Mouse (Mus musculus) CH12.LX (cell line): ENCODE measurements at regions not wholly inside any gene's neighbourhood (a gene's known extent, or its start where the extent isn't known, plus 50 kb on each side); places are given as distances from the start of the nearest gene placed in this dataset.

Experiments
- DNase-seq: peaks from one replicate; pipeline ENCODE4 v3.0.0-alpha.2; 2013; ENCODE audit errors: extremely low read depth
- H3K27ac ChIP-seq: 2 replicates; pipeline ENCODE4 v1.5.1; 2012; ENCODE audit warnings: low read depth, mild to moderate bottlenecking, control low read depth, moderate library complexity; ENCODE audit not compliant: insufficient read depth
- H3K27me3 ChIP-seq: replicated peaks from 2 replicates; pipeline ENCODE3; 2012; ENCODE audit warnings: inconsistent platforms
- H3K36me3 ChIP-seq, 2 experiments: replicated peaks in 1 of 2; 2 replicates each; pipeline versions ENCODE3 to v1.6.1; 2012; ENCODE audit warnings: inconsistent platforms in 1 of 2, low read length in 1 of 2, mild to moderate bottlenecking in 1 of 2, mixed read lengths in 1 of 2, moderate library complexity in 1 of 2; ENCODE audit not compliant: control insufficient read depth in 1 of 2, insufficient read depth in 1 of 2
- H3K4me1 ChIP-seq, 2 experiments: 2 replicates each; pipeline ENCODE4 v1.6.1; 2012; ENCODE audit warnings: inconsistent platforms in 1 of 2, moderate library complexity in 1 of 2; ENCODE audit not compliant: insufficient read depth in 2 of 2, control insufficient read depth in 1 of 2
- H3K4me2 ChIP-seq: 2 replicates; pipeline ENCODE4 v1.6.1; 2012; ENCODE audit warnings: low read depth, mild to moderate bottlenecking, control low read depth; ENCODE audit not compliant: poor library complexity, insufficient read depth, severe bottlenecking
- H3K4me3 ChIP-seq, 3 experiments: fragments of 150-350 bp in 1 of 3; sonication (generic) in 1 of 3; replicated peaks in 1 of 3; 2 replicates each; pipeline versions ENCODE3 to v1.5.1; 2011 to 2012; ENCODE audit warnings: low read depth in 2 of 3, low read length in 2 of 3, mild to moderate bottlenecking in 2 of 3, moderate library complexity in 2 of 3, control low read depth in 1 of 3, improper control_type of control experiment in 1 of 3, inconsistent platforms in 1 of 3, mixed read lengths in 1 of 3; ENCODE audit not compliant: poor library complexity in 1 of 3
- H3K79me2 ChIP-seq: replicated peaks from 2 replicates; pipeline ENCODE4 v1.6.1; 2012; ENCODE audit warnings: mild to moderate bottlenecking, moderate library complexity; ENCODE audit not compliant: control insufficient read depth, poor library complexity, insufficient read depth, severe bottlenecking; ENCODE audit errors: extremely low read depth
- H3K9ac ChIP-seq: 2 replicates; pipeline ENCODE4 v1.6.1; 2012; ENCODE audit warnings: low read depth, mild to moderate bottlenecking, control low read depth, moderate library complexity; ENCODE audit not compliant: insufficient read depth
- H3K9me3 ChIP-seq: replicated peaks from 2 replicates; pipeline ENCODE3; 2012; ENCODE audit warnings: low read length, inconsistent platforms, mixed read lengths
- BHLHE40 ChIP-seq: IDR thresholded peaks from 2 replicates; pipeline ENCODE4 v1.6.1; 2011; ENCODE audit warnings: mild to moderate bottlenecking, low read depth, low read length, improper control_type of control experiment
- CHD1 ChIP-seq: IDR thresholded peaks from 2 replicates; pipeline ENCODE4 v1.6.1; 2012; ENCODE audit warnings: low read depth, low read length, improper control_type of control experiment, inconsistent platforms
- CTCF ChIP-seq, 2 experiments: IDR thresholded peaks in 1 of 2; conservative IDR thresholded peaks in 1 of 2; 2 replicates each; pipeline ENCODE4 v1.5.1; 2011 to 2012; ENCODE audit warnings: low read depth in 2 of 2, low read length in 2 of 2, improper control_type of control experiment in 1 of 2, inconsistent platforms in 1 of 2, mild to moderate bottlenecking in 1 of 2, moderate library complexity in 1 of 2
- E2F4 ChIP-seq: IDR thresholded peaks from 2 replicates; pipeline ENCODE4 v1.6.1; 2011; ENCODE audit warnings: low read depth, low read length, improper control_type of control experiment; ENCODE audit not compliant: insufficient replicate concordance
- ELF1 ChIP-seq: IDR thresholded peaks from 2 replicates; pipeline ENCODE4 v1.6.1; 2014; ENCODE audit warnings: low read depth, mild to moderate bottlenecking, inconsistent platforms, low read length, improper control_type of control experiment
- ETS1 ChIP-seq: conservative IDR thresholded peaks from 2 replicates; pipeline ENCODE4 v1.6.1; 2012; ENCODE audit warnings: low read depth, mild to moderate bottlenecking, inconsistent platforms, low read length, improper control_type of control experiment, moderate library complexity
- IRF4 ChIP-seq: IDR thresholded peaks from 2 replicates; pipeline ENCODE4 v1.6.1; 2014; ENCODE audit warnings: low read depth, mild to moderate bottlenecking, inconsistent platforms, low read length, improper control_type of control experiment
- MAFK ChIP-seq: IDR thresholded peaks from 2 replicates; pipeline ENCODE4 v1.6.1; 2011; ENCODE audit warnings: low read length, improper control_type of control experiment; ENCODE audit not compliant: insufficient replicate concordance
- MAX ChIP-seq: IDR thresholded peaks from 2 replicates; pipeline ENCODE4 v1.6.1; 2011; ENCODE audit warnings: low read length, improper control_type of control experiment
- MEF2A ChIP-seq: IDR thresholded peaks from 2 replicates; pipeline ENCODE4 v1.6.1; 2014; ENCODE audit warnings: low read depth, mild to moderate bottlenecking, inconsistent platforms, low read length, improper control_type of control experiment, borderline replicate concordance
- MYC ChIP-seq: IDR thresholded peaks from 2 replicates; pipeline ENCODE4 v1.6.1; 2011; ENCODE audit warnings: low read depth, mild to moderate bottlenecking, improper control_type of control experiment, low read length
- NRF1 ChIP-seq: IDR thresholded peaks from 2 replicates; pipeline ENCODE4 v1.6.1; 2014; ENCODE audit warnings: low read depth, mild to moderate bottlenecking, inconsistent platforms, low read length, improper control_type of control experiment, moderate library complexity
- PAX5 ChIP-seq: IDR thresholded peaks from 2 replicates; pipeline ENCODE4 v1.6.1; 2012; ENCODE audit warnings: low read length, inconsistent platforms, mixed read lengths
- POLR2AphosphoS2 ChIP-seq: IDR thresholded peaks from 2 replicates; pipeline ENCODE4 v1.6.1; 2011; ENCODE audit warnings: low read depth, low read length, improper control_type of control experiment
- RCOR1 ChIP-seq: conservative IDR thresholded peaks from 2 replicates; pipeline ENCODE4 v1.6.1; 2012; ENCODE audit warnings: low read depth, mild to moderate bottlenecking, inconsistent platforms, low read length, improper control_type of control experiment
- SIN3A ChIP-seq: IDR thresholded peaks from 2 replicates; pipeline ENCODE4 v1.6.1; 2012; ENCODE audit warnings: low read length, improper control_type of control experiment, inconsistent platforms
- SMC3 ChIP-seq: IDR thresholded peaks from 2 replicates; pipeline ENCODE4 v1.6.1; 2011; ENCODE audit warnings: low read depth, low read length, improper control_type of control experiment
- TBP ChIP-seq: conservative IDR thresholded peaks from 2 replicates; pipeline ENCODE4 v1.6.1; 2011; ENCODE audit warnings: low read depth, low read length, improper control_type of control experiment
- TCF12 ChIP-seq: IDR thresholded peaks from 2 replicates; pipeline ENCODE4 v1.6.1; 2014; ENCODE audit warnings: low read depth, mild to moderate bottlenecking, inconsistent platforms, low read length, improper control_type of control experiment
- UBTF ChIP-seq: IDR thresholded peaks from 2 replicates; pipeline ENCODE4 v1.6.1; 2012; ENCODE audit warnings: low read depth, mild to moderate bottlenecking, inconsistent platforms, low read length, improper control_type of control experiment, moderate library complexity
- USF1 ChIP-seq: IDR thresholded peaks from 2 replicates; pipeline ENCODE4 v1.6.1; 2014; ENCODE audit warnings: low read depth, mild to moderate bottlenecking, inconsistent platforms, low read length, improper control_type of control experiment
- ZC3H11A ChIP-seq: IDR thresholded peaks from 2 replicates; pipeline ENCODE4 v1.6.1; 2012; ENCODE audit warnings: low read depth, mild to moderate bottlenecking, inconsistent platforms, low read length, improper control_type of control experiment
- ZKSCAN1 ChIP-seq: IDR thresholded peaks from 2 replicates; pipeline ENCODE4 v1.6.1; 2012; ENCODE audit warnings: low read depth, inconsistent platforms, low read length, improper control_type of control experiment, borderline replicate concordance
- ZMIZ1 ChIP-seq: IDR thresholded peaks from 2 replicates; pipeline ENCODE4 v1.6.1; 2012; ENCODE audit warnings: low read depth, mild to moderate bottlenecking, inconsistent platforms, low read length, improper control_type of control experiment
- ZNF384 ChIP-seq: IDR thresholded peaks from 2 replicates; pipeline ENCODE4 v1.6.1; 2012; ENCODE audit warnings: low read depth, low read length, improper control_type of control experiment, inconsistent platforms
- dilution Hi-C: fragments of 300-500 bp; cut with MboI; formaldehyde crosslinking; loops from 2 replicates; pipeline ENCODE4 v1.14.3; 2020; ENCODE audit warnings: low sequenced_read_pairs; ENCODE audit not compliant: extremely low pct_unique_long_range_greater_than_20kb, extremely low pct_ligation_motif_present
- in situ Hi-C: fragments of 300-500 bp; cut with MboI; formaldehyde crosslinking; loops from 3 replicates; pipeline ENCODE4 v1.14.3; 2019; ENCODE audit warnings: low sequenced_read_pairs, low pct_ligation_motif_present, low pct_unique_long_range_greater_than_20kb, mixed read lengths

DNA sequence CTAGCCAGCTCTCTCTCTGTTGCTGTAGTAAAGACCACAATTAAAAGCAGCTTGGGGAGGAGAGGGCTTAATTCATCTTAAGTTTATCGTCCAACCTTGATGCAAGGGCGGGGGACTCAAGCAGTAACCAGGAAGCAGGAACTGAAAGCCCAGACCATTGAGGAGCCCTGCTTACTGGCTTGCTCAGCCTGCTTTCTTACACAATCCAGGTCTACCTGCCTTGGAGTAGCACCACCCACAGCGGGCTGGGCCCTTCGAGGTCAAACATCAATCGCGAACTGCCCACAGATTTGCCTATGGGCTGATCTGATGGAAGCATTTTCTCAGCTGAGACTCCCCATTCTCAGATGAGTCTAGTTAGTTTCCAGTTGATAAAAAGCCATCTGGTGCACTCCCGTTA lies 165.3 kb downstream of the B3glct start:
- H3K4me2 ChIP-seq: no peak overlapping the region
- TF ChIP-seq ZC3H11A (no peak), POLR2AphosphoS2 (no peak), NRF1 (no peak), MAX (no peak), UBTF (no peak), TCF12 (no peak), MAFK (no peak), TBP (no peak), ZNF384 (no peak), E2F4 (no peak), USF1 (no peak), SMC3 (no peak), ELF1 (no peak)
- no peak overlapping the region for H3K27ac ChIP-seq
- no peaks in the 10 kb centered on the region for H3K36me3 ChIP-seq
- dilution Hi-C loops (no loop called here), in situ Hi-C loops (no loop called here)
- H3K9ac ChIP-seq: no peak overlapping the region
- no peak overlapping the region for H3K4me3 ChIP-seq
- no peaks in the 10 kb centered on the region for H3K27me3 ChIP-seq
- no peak for DNase-seq
- H3K79me2 ChIP-seq: no peaks in the 10 kb centered on the region
- H3K9me3 ChIP-seq: peaks cover 71% of the 10 kb centered on the region
- no peaks in the 10 kb centered on the region for H3K4me1 ChIP-seq

DNA sequence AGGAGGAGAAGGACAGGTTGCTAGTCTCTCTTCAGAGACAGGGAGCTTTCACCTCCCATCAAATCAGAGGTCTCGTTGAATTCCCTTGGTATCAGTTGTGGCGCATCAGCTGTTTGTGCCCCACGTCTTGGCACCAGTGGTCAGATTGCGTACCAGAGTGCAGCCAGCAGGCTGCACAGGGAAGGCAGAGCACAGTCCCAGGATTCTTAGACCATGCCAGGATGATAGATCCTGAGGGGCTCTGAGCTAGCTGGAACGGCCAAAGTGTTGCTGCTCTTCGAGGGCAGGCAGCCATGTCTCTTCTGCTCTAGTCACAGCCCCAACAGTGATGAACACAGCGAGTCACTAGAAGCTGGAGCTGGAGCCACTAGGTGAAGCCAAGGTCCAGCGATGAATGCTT lies 167.2 kb downstream of the B3glct start:
- Histone ChIP-seq H3K36me3 (no peaks in the 10 kb centered on the region), H3K27ac (no peak overlapping the region), H3K27me3 (no peaks in the 10 kb centered on the region), H3K4me2 (no peak overlapping the region), H3K4me1 (no peaks in the 10 kb centered on the region), H3K9me3 (peaks cover 65% of the 10 kb centered on the region), H3K4me3 (no peak overlapping the region), H3K79me2 (no peaks in the 10 kb centered on the region), H3K9ac (no peak overlapping the region)
- dilution Hi-C loops (no loop called here), in situ Hi-C loops (no loop called here)
- DNase-seq: no peak
- TF ChIP-seq ZMIZ1: no peak
- no peak for TF ChIP-seq TCF12
- TF ChIP-seq PAX5: no peak
- TF ChIP-seq NRF1: no peak
- no peak for TF ChIP-seq IRF4
- no peak for TF ChIP-seq CTCF (conservative IDR thresholded peaks at IDR 0.05 in 1 of 2, IDR thresholded peaks at IDR 0.05 in 1 of 2; ENCODE audit: low read depth in 2 of 2, low read length in 2 of 2)
- TF ChIP-seq USF1: no peak
- TF ChIP-seq E2F4: no peak
- TF ChIP-seq MEF2A: no peak
- no peak for TF ChIP-seq RCOR1
- no peak for TF ChIP-seq MAX
- no peak for TF ChIP-seq ETS1
- no peak for TF ChIP-seq SIN3A
- no peak for TF ChIP-seq MYC
- TF ChIP-seq BHLHE40: no peak
- TF ChIP-seq ZKSCAN1: no peak
- no peak for TF ChIP-seq CHD1
- TF ChIP-seq ELF1: no peak
